Mouse (Mus musculus) heart, postnatal 0 days (tissue): ENCODE measurements at regions not wholly inside any gene's neighbourhood (a gene's known extent, or its start where the extent isn't known, plus 50 kb on each side); places are given as distances from the start of the nearest gene placed in this dataset.

Experiments
- ATAC-seq: fragments of 200-750 bp; cut with Nextera tagmentation; 2 replicates; pipeline ENCODE4 v1.8.0; 2017; ENCODE audit warnings: low read depth, moderate number of reproducible peaks, moderate library complexity; ENCODE audit not compliant: insufficient read depth
- DNase-seq: peaks from one replicate; pipeline ENCODE4 v3.0.0-alpha.2; 2016; ENCODE audit warnings: low spot score
- H3K27ac ChIP-seq: fragments of 300-500 bp; sonication (generic); 2 replicates; pipeline ENCODE4 v1.5.1; 2014; ENCODE audit warnings: low read depth, mild to moderate bottlenecking
- H3K27me3 ChIP-seq: fragments of 300-500 bp; sonication (generic); 2 replicates; pipeline ENCODE4 v1.6.1; 2014; ENCODE audit warnings: low read length, mixed read lengths; ENCODE audit not compliant: control insufficient read depth, insufficient read depth
- H3K36me3 ChIP-seq: fragments of 300-500 bp; sonication (generic); replicated peaks from 2 replicates; pipeline ENCODE4 v1.6.1; 2014; ENCODE audit warnings: low read length, mixed read lengths; ENCODE audit not compliant: control insufficient read depth, insufficient read depth
- H3K4me1 ChIP-seq: fragments of 300-500 bp; sonication (generic); 2 replicates; pipeline ENCODE4 v1.6.1; 2014; ENCODE audit warnings: antibody characterized with exemption; ENCODE audit not compliant: control insufficient read depth, insufficient read depth
- H3K4me2 ChIP-seq: fragments of 300-500 bp; sonication (generic); 2 replicates; pipeline ENCODE4 v1.6.1; 2014; ENCODE audit warnings: low read depth, mild to moderate bottlenecking, low read length, moderate library complexity
- H3K4me3 ChIP-seq: fragments of 300-500 bp; sonication (generic); 2 replicates; pipeline ENCODE4 v1.5.1; 2014; ENCODE audit warnings: low read depth, low read length
- H3K9ac ChIP-seq: fragments of 300-500 bp; sonication (generic); replicated peaks from 2 replicates; pipeline ENCODE4 v1.6.1; 2014; ENCODE audit warnings: low read depth, low read length, mixed read lengths
- H3K9me3 ChIP-seq: fragments of 300-500 bp; sonication (generic); replicated peaks from 2 replicates; pipeline ENCODE4 v1.6.1; 2016; ENCODE audit warnings: low read length; ENCODE audit not compliant: control insufficient read depth
- CTCF ChIP-seq: IDR thresholded peaks from 2 replicates; pipeline ENCODE4 v1.5.1; 2016; ENCODE audit warnings: antibody characterized with exemption, control low read depth, low read depth
- EP300 ChIP-seq: IDR thresholded peaks from 2 replicates; pipeline ENCODE4 v1.6.1; 2016; ENCODE audit warnings: antibody characterized with exemption, low read depth
- WGBS: fragments of 180-500 bp; shearing (Covaris S2); extraction: QIAGEN DNeasy Blood & Tissue Kit; methylation state at CpG from one replicate; pipeline ENCODE4 v1.1.7; 2014; 5-methylcytosine and 5-hydroxymethylcytosine counted together

DNA sequence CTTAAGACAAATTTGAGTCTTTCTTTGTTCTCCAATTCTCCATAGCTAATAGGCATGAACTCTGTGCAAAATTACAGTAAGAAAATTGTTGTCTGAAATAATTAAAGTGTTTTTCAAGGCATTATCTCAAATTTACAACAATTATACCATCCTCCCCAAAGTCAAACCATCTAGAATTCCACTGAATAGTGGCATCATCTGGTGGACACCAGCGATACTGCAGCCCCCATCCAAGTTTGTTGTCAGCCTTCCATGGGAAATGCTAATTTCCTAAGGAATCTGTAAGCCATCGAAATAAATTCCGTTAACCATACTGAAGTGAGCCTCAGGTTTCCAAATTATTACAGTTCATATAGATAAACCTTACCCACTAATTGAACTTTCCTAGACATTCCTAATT lies 110.7 kb upstream of the Nebl start:
- no peak for ATAC-seq
- H3K4me1 ChIP-seq: 0 out of 2 replicates have a peak, but pooled peaks cover 3% of the 10 kb centered on the region
- no peaks in the 10 kb centered on the region for H3K27me3 ChIP-seq
- no peaks in the 10 kb centered on the region for H3K36me3 ChIP-seq
- no peak overlapping the region for H3K9ac ChIP-seq
- no peaks in the 10 kb centered on the region for H3K9me3 ChIP-seq
- no peak for DNase-seq
- no peak overlapping the region for H3K27ac ChIP-seq
- H3K4me3 ChIP-seq: no peak overlapping the region
- TF ChIP-seq CTCF (peak; percentile 83), EP300 (no peak)
- H3K4me2 ChIP-seq: no peak overlapping the region
- WGBS: 35% methylated on average over 3 of the region's 3 CpGs

- H3K4me1 ChIP-seq: 0 out of 2 replicates have a peak, but pooled peaks cover 3% of the 10 kb centered on the region
- H3K9me3 ChIP-seq: no peaks in the 10 kb centered on the region
- H3K27me3 ChIP-seq: no peaks in the 10 kb centered on the region
- no peak overlapping the region for H3K27ac ChIP-seq
- H3K36me3 ChIP-seq: no peaks in the 10 kb centered on the region
- no peak overlapping the region for H3K4me3 ChIP-seq
- H3K4me2 ChIP-seq: no peak overlapping the region
- DNase-seq: no peak
- 91% methylated on average over 2 of the region's 2 CpGs for WGBS
- no peak for TF ChIP-seq EP300
- TF ChIP-seq CTCF: no peak
- ATAC-seq: no peak
- H3K9ac ChIP-seq: no peak overlapping the region
Measured at GRCm38 (mm10) chr2:17841546-17841945, 110.3 kb upstream of the Nebl start.

DNA sequence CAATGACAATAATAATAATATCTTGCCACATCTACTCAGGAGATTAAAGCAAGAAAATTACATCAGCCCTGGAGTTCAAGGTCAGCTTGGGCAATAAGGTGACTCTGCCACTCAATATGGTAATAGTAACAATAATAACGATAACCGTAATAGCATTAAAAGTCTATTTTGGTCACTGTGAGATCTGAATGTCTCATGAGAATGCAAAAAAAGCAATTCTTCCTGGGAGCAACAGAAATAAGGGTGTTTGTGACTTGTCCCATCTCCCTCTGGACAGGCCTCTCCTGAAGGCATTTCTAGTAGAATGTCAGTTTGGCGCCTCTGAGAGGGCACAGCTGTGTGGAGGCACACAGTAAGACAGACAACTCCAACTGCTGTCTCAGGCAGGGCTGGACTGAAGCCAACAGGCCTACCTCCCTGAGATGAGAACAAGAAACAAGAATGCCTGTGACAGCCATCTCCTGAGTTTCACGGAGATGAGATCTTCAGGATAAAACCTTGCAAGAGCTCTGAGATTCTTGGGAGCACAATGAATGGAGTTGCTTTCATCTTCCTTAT lies 109.8 kb upstream of the Nebl start:
- ATAC-seq (no peak), DNase-seq (no peak)
- Histone ChIP-seq H3K9me3 (no peaks in the 10 kb centered on the region), H3K4me2 (no peak overlapping the region), H3K27me3 (no peaks in the 10 kb centered on the region), H3K9ac (no peak overlapping the region), H3K27ac (no peak overlapping the region), H3K4me3 (no peak overlapping the region), H3K36me3 (no peaks in the 10 kb centered on the region), H3K4me1 (0 out of 2 replicates have a peak, but pooled peaks cover 3% of the 10 kb centered on the region)
- TF ChIP-seq EP300 (no peak), CTCF (no peak)
- 58% methylated on average over 4 of the region's 4 CpGs for WGBS

DNA sequence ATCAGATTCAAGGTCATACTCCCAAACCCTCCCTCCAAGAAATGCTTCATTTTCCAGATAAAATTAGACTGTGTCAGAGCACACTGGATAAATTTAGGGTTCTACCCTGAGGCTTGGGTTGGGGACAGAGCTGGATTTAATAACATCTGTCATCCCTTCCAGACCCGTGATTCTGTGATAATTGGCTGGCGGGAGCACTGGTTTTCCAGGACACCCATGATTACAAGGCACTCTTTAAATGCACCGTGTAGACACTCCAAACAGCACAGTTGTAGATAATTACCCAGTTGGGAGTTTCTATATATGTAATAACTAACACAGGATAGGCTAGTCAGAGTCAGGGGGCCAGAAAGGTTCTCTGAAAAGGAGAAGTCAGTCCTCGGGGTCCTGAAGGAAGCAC lies 108.4 kb upstream of the Nebl start:
- H3K4me1 ChIP-seq: 0 out of 2 replicates have a peak, but pooled peaks cover 3% of the 10 kb centered on the region
- no peak overlapping the region for H3K27ac ChIP-seq
- 35% methylated on average over 4 of the region's 4 CpGs for WGBS
- DNase-seq: no peak
- H3K36me3 ChIP-seq: no peaks in the 10 kb centered on the region
- H3K9ac ChIP-seq: no peak overlapping the region
- ATAC-seq: 0 out of 2 replicates have a peak, but pooled peaks have one; percentile 17
- no peaks in the 10 kb centered on the region for H3K9me3 ChIP-seq
- no peaks in the 10 kb centered on the region for H3K27me3 ChIP-seq
- H3K4me3 ChIP-seq: no peak overlapping the region
- no peak overlapping the region for H3K4me2 ChIP-seq
- TF ChIP-seq CTCF: no peak
- TF ChIP-seq EP300: no peak

GRCm38 (mm10) chr2:17838859-17839581 lies 107.8 kb upstream of the Nebl start:
- 87% methylated on average over 20 of the region's 20 CpGs for WGBS
- H3K4me3 ChIP-seq: no peak overlapping the region
- DNase-seq: no peak
- H3K9me3 ChIP-seq: no peaks in the 10 kb centered on the region
- H3K27ac ChIP-seq: no peak overlapping the region
- H3K27me3 ChIP-seq: no peaks in the 10 kb centered on the region
- ATAC-seq: no peak
- TF ChIP-seq EP300 (no peak), CTCF (no peak)
- no peak overlapping the region for H3K4me2 ChIP-seq
- no peak overlapping the region for H3K9ac ChIP-seq
- H3K4me1 ChIP-seq: 0 out of 2 replicates have a peak, but pooled peaks cover 3% of the 10 kb centered on the region
- H3K36me3 ChIP-seq: no peaks in the 10 kb centered on the region
